Mouse (Mus musculus) urinary bladder, postnatal 4 days (tissue): ENCODE results near the gene Pcyt2.

Experiments used
- DNase-seq, 2 experiments: peaks; one replicate each; pipeline ENCODE4 v3.0.0; 2021 to 2022; ENCODE audit warnings: low spot score in 2 of 2

Gene Pcyt2

DNA sequence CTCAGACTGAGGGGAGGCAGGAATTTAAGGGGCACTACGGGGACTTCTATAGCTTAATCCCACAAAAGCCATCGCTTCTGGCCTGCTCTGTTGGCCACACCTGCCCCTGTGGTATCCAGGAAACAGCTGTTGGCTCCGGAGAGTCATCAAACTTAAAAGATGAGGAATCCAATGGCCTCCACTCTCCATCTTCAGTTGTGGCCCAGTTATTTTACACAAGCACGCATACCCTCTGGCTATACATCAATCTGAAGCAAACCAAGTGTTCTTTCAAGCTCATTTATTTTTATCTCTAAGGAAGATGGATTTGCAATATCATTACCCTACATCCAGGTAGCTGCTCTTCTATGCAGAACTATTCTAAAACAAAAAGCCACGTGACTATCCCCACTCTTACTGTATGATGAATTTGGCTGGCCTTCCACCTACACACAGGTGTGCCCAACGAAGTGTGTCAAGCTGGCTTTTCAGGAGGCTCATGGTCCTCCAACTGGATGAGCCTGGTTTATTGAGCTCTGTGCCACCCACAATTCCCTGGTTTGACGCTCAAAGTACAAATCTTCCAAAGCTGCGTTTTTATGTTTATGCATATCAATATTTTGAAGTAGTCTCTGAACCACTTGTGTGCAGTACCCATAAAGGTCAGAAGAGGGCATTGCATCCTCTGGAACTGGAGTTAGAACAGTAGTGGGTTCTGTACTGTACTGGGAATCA, 35.3 kb downstream of the Pcyt2 start:
- no peak for DNase-seq

DNA sequence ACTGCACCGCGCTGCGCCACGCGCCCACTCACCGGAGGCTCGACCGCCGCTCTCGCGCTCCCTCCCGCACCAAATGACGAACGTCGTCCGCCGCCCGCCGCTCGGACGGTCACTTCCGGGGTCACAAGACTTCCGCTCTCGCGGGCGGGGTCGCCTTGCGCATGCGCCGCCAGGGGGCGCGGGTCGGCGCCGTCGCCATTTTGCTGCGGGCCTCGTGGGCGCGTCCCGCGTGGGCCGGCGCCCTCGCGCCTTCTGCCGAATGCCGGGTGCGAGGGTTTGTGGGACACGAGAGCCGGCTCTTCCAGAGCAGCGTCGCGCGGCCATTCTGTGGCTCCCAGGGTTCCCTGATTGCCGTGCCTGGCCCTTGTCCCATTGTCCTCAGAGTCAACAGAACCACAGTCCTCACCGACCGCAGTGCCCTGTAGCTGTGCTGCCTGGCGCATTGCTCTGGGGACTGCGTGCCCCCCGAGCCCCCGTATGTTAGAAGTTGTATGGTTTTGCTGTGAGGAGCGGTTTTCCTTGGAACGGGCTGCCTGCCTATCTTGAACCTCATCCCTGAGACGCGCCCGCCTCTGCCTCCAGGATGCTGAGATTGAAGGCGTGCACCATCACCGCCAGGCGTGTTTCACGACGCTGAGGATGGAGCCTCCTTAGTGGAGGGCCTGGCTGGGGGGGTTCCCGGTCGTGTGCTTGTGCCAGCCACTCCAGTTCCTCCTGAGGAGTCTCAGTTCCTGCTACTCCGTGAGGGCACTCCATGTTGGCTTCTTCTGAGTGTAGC, 36.1 kb downstream of the Pcyt2 start, which contains the start of gene Arhgdia:
Arhgdia (minus strand) TSS at position 135 of the 778 bp plus-strand sequence.
- peak; percentile 86 to 91 for DNase-seq

DNA sequence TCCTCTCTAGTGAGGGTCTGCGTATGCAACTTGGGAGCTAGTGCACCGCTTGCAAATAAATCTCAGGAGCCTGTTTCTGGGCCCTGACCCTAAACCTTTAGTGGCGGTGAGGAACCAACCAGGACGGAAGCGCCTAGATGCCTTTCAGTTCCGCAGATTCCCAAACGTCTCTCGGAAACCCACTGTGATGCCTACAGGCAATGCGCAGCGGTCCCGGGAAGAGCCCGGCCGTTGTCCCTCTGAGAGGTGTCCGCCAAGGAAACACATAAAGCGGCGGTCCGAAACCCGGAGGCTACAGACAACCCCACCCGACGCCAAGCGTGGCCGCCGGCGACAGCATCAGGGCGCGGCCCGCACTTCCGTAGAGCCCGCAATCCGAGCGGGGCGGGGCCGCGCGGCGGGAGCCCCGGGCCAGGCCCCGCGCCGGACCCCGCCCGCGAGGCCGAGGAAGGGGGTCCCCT, 36.8 kb downstream of the Pcyt2 start:
- peak in 1 of 2 experiments; percentile 43 for DNase-seq

DNA sequence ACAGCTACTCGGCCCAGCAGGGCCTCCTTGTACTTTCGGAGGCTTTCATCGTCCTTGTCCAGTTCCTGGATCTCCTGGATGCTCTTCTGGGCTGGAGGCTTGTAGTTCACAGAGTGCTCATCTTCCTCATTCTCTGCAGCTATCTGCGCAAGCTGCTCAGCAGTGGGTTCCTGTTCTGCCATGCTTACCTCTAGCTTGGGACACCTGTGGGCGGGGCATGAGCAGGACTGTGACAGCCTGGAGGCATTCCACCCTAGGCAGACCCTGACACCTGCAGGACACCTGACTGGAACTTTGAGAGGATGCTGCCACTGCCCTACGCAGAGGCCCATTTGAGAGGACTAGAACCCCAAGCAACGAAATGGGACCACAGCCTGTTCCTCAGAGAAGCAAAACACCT, 37.5 kb downstream of the Pcyt2 start:
- no peak for DNase-seq

DNA sequence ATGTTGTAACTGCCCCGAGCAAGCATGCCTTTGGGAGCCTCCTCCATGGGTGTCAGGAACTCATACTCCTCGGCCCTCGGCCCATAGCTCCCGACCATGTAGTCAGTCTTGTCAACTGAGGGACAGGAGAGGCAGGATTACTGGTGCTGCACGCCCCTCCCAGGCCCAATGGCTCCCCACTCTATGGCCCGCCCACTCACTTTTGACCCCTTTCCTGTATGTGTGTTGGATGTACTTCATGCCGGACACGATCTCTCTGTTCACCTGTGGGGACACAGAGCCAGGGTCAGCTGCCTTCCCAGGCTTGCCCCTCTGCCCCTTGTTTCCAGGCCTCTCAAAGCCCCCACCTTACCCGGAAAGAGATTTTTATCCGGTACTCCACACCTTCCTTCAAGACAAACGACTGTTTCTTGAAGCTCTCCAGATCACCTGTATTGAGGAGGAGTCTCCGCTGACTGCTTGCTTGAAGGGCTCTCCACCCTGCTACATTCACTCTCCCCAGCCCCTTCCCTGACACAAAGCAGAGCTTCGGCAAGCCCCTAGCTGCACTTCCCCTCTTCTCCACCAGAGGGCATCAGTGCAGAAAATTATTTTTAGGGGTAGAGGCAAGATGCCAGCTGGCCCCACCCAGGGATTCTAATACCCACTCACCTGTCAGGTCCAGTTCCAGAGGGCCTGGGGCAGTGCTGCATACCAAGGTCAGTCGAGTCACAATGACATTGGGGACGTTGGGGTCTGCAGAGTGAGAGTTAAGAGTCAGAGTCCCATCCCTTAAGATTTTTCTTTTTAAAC, 38.2 kb downstream of the Pcyt2 start:
- DNase-seq, result peak; percentile 52 to 79

DNA sequence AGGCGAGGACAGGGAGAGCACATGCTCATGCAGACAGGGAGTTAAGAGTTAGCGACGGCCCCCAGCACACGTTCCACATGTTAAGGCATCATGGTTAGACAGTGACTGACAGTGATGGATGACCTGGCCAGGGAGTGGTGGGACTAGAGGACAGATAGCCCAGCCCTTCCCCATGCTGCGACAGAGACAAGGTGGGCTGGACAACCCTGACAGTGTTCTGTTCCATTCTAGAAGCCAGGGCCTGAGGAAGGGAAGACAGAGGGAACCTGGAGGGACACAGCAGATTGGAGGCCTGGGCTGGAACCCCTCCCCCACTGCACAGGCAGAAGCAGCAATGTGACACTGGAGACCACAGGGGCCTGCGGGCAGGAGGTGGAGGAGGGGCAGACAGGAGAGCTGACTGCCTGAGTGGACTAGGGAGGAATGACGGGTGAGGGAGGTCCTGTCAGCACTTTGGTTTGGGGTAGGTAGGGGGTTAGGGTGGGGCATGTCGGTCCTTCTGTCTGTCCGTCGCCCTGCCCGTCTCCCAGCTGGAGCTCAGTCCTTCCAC, 39.0 kb downstream of the Pcyt2 start:
- no peak for DNase-seq

DNA sequence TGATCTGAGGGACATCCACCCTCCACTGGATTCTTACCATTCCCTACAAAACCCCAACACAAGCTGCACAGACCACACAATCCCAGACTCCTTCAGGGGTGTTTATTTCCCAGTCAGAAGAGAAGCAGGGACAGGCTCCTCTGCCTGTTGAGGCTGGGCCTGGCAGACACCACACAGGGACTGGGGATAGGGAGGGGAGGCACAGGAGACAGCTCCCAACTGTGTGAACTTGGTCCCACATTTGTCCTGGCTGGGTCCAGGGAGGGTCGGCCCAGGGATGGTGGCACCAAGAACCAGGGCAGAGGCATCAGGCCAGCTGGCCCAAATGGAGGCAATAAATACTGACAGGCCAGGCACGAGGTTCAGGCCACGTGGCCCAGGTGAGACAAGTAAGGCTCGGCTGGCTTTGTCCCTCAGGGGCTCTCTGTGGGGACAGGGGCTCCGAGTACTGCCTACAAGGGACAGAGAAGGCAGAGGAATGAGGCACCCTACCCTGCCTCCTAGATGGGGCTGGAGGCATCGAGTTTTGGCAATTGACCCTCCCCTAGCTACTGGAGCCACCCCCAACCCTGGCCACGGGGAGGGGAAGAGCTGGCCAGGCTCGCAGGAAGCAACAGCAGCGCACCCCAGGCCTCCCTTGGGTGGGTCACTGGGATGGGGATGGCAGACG, 39.6 kb downstream of the Pcyt2 start:
- no peak for DNase-seq

DNA sequence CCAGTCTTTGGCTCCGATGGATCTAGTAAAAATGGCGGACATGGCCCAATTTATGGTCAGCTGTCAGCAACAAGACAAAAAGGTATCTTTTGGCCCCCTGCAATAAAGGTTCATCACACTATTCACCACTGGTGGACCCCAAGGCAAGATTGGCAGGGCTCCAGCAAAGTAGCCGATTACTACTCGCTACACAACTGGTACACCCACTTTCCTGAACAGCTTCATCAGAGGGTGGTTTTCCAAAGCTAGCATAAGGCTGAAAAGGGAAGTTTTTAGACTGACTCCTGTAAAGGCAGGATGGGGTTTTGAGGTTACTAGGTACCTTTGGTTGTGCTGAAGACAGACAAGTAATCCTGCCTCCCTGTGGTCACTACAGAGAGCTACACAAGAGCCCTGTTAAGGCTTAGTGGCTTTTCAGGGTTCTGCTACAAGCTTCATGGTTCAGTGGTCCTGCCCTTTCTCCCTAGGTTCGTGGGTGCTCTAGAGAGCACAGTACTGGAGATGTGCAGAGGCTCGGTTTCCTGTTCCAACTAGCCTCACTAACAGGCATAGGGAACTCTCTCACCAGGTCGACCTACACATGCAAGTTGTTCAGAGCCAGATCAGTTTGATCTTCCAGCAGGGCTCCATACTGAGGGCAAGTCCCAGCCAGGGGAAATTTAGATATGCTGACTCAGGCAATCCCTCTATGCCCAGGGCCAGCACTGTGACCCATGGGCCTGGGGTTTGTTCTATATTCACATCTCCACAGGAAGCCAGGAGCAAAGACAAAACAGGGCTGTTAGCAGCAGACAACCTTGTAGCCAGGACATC, 40.3 kb downstream of the Pcyt2 start:
- no peak for DNase-seq

DNA sequence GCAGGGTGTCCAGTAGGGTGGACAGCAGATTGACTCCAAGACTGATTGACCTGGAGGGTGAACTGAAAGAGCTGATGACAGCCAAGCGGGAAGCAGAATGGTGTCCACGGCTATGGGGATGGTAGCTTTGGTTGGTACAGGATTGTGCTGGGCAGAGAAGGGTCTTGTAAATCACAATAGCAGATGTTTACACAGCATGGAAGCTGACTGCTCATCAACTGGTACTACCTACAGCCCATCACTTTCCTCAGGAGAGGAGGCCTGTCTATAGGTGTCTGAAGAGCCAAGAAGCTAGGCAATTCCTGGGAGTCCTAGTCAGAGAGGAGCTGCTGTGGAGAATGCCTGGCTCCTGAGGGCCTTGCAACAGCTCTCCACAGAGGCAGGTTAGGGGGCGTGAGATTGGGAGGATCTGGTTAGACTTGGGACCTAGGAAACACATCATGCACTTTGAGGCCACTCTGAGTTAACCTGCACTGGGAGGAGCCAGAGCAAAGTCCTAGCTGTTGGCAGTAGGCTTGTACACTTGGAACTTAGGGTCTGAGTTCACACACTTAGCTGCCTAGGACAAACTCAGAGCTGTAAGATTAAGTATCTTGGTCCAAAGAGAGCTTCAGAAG, 41.3 kb downstream of the Pcyt2 start:
- no peak for DNase-seq

DNA sequence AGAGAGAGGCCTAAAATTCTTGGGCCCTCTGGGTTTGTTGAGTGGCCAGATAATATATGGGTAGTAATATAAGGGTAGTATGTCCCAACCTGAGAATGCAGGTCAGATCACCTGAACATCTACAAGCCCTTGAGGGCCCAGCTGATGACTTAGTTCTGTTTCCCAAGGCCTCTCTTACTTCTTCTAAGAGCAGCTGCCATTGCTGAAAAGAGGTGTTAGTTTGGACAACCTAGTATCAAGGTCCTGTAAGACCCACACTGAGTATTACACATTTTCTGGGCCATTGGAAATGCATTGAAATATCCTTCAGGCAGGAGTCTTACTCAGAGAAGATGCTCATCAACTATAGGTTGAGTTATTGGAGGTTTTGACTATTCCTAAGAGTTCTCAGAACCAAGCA, 41.8 kb downstream of the Pcyt2 start:
- DNase-seq, result no peak

DNA sequence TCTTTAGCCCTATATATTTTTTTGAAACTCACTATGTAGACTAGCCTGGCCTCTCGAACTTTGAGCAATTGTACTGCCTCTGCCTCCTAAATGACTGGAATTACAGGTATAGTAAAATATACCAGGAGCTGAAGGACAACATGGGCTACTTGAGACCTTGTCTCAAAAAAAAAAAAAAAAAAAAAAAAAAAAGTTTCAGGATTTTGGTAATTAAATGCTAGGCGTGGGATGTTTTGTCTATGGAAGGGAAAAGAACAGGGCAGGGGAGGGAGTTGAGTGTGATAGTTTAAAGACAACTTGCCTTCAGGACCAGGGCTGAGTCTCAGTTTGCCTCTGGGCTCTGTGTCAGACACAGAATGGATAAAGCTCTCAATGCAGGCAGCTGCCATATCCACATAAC, 42.7 kb downstream of the Pcyt2 start:
- no peak for DNase-seq

DNA sequence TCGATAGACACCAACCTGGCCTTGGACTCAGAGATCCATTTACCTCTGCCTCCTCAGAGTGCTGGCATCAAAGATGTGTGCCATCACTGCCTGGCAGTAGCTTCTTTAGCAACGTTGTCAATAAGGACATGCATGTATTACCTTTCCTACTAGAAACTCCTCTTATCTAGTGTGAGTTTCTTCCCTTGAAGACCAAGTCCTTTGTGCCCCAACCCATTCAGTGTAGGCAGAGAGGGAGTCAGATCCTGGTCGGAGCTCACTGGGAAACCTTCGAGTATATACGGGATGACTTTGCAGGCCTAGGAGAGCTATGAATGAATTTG, 43.5 kb downstream of the Pcyt2 start:
- DNase-seq, result no peak

DNA sequence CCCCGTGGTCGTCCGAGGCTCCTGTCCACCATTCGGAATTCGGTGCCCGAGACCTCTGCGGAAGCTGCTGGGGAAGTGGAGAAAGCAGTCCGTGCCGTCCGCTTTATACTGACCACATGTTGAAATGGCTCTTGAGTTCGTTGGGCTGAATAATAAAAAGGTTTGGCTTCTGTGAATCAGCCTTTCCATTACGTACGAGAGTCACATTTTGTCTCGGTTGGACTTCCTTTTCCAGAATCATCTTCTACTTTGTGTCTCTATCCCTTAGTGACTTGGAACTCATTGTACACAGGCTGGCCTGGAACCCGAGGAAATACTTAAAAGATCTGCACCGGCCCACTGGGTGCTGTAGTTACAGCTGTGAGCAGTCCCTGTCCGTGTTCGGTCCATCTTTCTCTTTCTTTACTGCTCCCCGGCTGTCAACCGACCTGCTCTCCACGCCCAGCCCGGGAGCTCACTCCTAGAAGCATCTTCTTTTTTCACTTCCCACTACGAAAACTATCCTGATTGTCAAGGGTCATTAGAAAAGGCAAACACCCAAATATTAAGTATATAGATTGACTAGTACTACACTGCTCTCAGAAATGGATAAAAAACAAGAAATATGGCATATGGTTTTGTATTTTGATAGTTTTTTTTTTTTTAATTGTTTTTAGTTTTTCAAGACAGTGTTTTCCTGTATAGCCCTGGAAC, 44.0 kb downstream of the Pcyt2 start:
- DNase-seq, result no peak

DNA sequence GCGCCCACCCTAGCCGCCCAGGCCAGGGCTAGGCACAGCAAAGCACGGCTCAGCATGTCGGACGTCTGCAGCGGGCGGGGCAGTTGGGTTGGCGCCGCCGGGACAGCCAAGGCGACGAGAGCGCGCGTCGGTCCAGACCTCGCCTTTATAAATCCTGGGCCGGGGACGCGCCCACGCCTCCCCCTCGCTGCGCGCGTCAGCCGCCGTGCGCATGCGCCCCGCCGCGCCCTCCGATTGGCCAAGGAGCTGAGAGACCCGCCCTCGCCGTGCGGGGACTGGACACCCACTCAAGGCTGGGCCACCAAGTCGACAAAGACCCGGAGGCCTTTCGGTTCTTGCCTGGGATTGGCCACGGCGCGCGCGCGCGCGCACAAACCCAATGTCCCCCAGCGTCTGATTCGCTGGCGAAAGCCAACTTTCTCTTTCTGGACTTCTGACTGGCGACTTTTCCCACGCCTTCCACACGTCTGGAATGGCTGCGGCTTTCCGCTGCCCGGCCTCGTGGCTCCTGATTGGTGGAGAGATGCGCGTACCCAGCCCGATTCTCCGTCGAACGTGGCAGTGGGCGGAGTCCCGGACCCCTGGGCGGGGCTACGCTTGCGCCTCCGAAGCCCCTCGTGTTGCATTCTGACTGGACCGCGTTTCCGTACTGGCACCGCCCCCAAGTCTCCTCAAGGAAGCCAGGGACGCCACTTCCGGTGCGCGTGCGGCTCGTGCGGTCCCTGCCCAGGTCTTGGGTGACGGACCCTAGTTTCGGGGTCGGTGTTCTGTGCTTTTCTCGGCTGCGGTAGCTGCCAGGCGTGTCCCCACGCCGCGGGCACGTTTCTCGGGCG, 44.8 kb downstream of the Pcyt2 start, which contains the start of gene P4hb:
P4hb (minus strand) TSS at position 502 of the 833 bp plus-strand sequence.
- peak; percentile 100 for DNase-seq

DNA sequence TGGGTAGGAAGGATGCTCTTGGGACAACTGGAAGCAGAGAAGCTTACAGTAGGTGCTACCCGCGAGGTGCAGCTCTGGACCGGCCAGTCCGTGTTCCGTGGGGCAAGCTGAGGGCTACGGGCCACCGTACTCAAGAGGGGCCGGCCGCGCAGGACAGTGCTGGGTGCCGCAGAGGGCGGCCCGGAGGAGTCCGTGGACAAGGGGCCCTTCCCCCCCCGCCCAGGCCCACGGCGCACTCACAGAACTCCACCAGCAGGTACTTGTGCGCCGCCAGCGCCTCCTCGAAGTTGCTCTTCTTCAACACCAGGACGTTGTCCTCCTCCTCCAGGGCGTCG, 45.4 kb downstream of the Pcyt2 start:
- DNase-seq, result no peak

DNA sequence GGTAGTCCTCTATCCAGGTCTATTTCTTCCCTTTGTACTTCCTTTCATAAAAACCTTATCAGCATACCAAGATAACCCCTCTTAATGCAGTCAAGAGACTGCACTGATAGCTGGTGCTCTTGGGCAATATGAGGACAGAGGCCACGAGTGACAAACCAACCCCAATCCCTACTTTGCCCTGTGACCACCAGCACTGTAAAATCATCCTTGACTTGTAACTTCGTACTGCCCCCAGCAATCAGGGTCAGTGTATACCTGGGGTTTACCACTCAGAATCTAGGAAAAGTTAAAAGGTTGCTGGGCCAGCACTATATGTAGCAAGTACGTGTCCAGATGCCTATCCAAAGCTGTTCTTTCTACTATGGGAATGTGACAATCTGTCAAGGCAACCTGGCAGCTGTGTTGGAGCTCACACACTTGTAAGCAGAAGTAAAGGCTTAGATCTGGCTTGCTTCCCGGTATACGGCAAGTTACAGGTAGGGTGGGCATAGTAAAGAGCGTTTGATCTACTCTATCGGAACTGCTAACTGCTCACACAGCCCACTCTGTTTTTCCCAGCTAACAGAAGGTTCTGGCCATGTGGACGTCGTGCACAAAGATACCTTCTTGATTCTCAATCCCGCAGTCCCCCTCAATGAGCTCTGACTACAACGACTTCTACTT, 45.9 kb downstream of the Pcyt2 start:
- no peak for DNase-seq

DNA sequence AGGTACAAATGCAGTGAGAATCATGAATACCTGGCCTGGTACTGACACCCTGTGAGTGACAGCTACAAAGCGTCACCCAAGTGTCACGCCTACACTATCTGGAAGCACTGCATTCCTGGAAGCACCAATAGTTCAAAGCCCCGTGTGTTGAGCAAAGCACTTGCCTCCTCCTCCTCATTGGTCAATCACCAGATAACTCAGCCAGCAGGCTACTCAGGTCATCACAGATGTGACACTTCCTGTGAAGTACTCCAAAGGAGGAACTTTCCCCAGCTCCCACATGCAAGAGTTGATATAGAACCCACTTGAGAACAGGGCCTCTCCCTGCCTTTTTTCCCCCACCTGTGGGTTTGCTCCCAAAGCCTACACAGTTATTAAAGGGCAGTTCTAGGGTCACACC, 46.6 kb downstream of the Pcyt2 start:
- DNase-seq, result no peak

DNA sequence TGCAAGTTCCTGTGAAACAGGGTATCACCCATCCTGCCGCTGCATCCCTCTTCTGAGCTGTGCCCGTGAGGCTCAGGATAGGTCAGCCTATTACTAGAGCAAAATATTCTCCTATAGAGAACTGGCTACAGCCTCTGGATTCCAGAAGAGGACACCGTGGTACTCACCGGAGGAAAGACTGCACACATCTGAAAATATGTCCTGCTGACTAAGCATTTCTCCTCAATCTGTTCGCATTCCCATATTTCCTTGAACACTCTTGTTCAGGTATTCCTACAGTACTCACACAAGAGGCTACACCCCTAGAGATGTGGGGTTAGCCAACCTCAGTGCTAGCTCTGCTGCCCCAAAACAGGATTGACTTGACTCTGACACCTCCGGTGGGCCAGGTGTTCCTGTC, 49.4 kb downstream of the Pcyt2 start:
- DNase-seq, result no peak
